Mouse (Mus musculus) layer of hippocampus, adult 2 months (tissue): ENCODE measurements at regions not wholly inside any gene's neighbourhood (a gene's known extent, or its start where the extent isn't known, plus 50 kb on each side); places are given as distances from the start of the nearest gene placed in this dataset.
A peak's percentile ranks its signal among the peaks of the same experiment; 100 is the strongest.

Source experiments
- DNase-seq, 2 experiments: peaks; one replicate each; pipeline ENCODE4 v3.0.0; 2022; ENCODE audit warnings: low spot score in 2 of 2
- H3K27ac ChIP-seq: fragments of 200-600 bp; 2 replicates; pipeline ENCODE4 v1.8.1; 2022
- H3K4me3 ChIP-seq: fragments of 200-600 bp; 2 replicates; pipeline ENCODE4 v1.8.1; 2022; ENCODE audit warnings: mild to moderate bottlenecking
- CTCF ChIP-seq: fragments of 200-600 bp; conservative IDR thresholded peaks from 2 replicates; pipeline ENCODE4 v1.8.1; 2022; ENCODE audit warnings: antibody characterized with exemption, mild to moderate bottlenecking, moderate library complexity

DNA sequence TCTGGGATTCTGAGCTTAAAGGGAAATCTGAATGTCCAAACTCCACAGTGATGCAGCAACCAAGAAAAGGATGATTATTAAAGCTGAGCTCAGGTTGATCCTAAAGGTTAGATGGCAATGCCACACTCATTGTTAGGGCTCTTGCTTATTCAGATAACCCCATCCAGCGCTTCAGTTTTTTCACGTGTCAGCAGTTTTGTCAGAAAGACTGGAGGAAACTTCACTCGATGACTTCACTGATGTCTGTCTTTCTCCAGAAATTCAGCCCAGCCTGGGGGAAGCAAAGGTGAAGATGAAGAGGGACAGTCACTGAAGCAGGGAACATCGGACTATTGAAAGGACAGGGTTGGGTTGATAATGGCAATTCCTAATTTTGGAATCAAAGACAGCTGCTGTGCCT is 91.4 kb downstream of the Ccdc71l start:
- Histone ChIP-seq H3K27ac (no peak overlapping the region), H3K4me3 (no peak overlapping the region)
- DNase-seq = no peak
- no peak for TF ChIP-seq CTCF

- Histone ChIP-seq H3K27ac (no peak overlapping the region), H3K4me3 (no peak overlapping the region)
- no peak for TF ChIP-seq CTCF
- no peak for DNase-seq
Observed at GRCm38 (mm10) chr12:32479451-32479850, 100.9 kb downstream of the Ccdc71l start.

GRCm38 (mm10) chr12:32480268-32480667 is 101.8 kb downstream of the Ccdc71l start:
- no peak for TF ChIP-seq CTCF
- Histone ChIP-seq H3K27ac (no peak overlapping the region), H3K4me3 (no peak overlapping the region)
- no peak for DNase-seq

DNA sequence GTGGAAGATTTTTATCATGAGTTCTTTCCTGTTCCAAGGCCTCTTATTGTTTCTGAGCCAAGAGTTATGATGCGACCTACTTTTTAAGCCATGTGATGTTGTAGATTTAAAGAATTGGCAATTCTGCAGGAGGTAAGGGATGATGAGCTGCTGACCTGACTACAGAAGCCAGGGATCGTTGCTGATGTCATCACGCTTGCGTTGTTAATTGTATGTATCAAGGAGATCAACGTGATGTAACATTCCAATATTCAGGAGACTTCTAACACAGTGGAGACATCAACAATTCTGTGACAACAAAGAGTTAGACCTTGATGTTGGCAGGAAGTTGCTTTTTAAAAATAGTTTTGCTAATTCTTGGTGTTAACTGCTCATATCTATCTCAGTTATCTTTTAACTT is 102.5 kb downstream of the Ccdc71l start:
- TF ChIP-seq CTCF = no peak
- no peak overlapping the region for H3K4me3 ChIP-seq

GRCm38 (mm10) chr12:32482343-32482742 is 103.8 kb downstream of the Ccdc71l start:
- H3K27ac ChIP-seq = no peak overlapping the region
- no peak for TF ChIP-seq CTCF
- no peak overlapping the region for H3K4me3 ChIP-seq
- no peak for DNase-seq

More for the DNA sequence above, 102.5 kb downstream of the Ccdc71l start:
- no peak overlapping the region for H3K27ac ChIP-seq
- no peak for DNase-seq

GRCm38 (mm10) chr12:32482777-32483176 is 104.3 kb downstream of the Ccdc71l start:
- TF ChIP-seq CTCF = no peak
- DNase-seq = no peak
- Histone ChIP-seq H3K4me3 (no peak overlapping the region), H3K27ac (no peak overlapping the region)

DNA sequence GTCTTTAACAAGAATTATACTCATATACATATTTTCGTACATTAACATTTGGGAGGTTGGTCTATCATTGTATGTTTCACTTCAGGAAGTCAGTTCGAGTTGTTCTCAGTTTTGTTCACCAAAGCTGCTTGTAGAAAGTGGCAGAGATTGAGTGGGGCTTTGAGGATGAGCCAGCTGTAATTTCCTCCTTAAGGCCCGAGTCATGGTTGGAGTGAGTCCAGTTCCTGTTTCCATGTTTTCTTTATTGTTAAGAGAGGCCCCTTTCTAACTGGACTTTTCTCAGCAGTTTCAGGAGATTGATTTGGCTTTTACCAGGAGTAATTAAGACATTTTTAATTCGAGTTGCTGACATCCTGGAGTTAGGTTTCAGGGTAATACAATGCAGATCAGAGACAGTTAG is 107.7 kb downstream of the Ccdc71l start:
- Histone ChIP-seq H3K27ac (no peak overlapping the region), H3K4me3 (no peak overlapping the region)
- no peak for DNase-seq
- no peak for TF ChIP-seq CTCF

- Histone ChIP-seq H3K4me3 (no peak overlapping the region), H3K27ac (no peak overlapping the region)
- no peak for DNase-seq
- no peak for TF ChIP-seq CTCF
Observed at GRCm38 (mm10) chr12:32486729-32487128, 108.2 kb downstream of the Ccdc71l start.

- no peak for DNase-seq
- Histone ChIP-seq H3K27ac (no peak overlapping the region), H3K4me3 (no peak overlapping the region)
- TF ChIP-seq CTCF = no peak
Observed at GRCm38 (mm10) chr12:32487883-32488577, 109.5 kb downstream of the Ccdc71l start.

DNA sequence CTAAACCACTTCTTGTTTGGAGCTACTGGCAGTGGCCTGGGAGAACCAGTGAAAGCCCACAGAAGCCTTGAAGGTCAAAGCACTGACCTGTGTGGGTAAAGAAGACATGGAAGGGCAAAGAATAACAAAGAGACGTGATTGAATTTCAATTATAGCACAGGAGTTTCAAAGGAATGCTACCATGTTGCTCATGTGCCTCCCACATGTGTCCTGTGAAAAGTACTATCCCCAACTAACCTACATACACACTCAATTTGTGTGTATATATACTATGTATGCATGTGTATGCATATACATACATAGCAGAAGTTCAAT is 110.0 kb downstream of the Ccdc71l start:
- H3K4me3 ChIP-seq = no peak overlapping the region
- no peak for TF ChIP-seq CTCF
- DNase-seq = no peak
- no peak overlapping the region for H3K27ac ChIP-seq

DNA sequence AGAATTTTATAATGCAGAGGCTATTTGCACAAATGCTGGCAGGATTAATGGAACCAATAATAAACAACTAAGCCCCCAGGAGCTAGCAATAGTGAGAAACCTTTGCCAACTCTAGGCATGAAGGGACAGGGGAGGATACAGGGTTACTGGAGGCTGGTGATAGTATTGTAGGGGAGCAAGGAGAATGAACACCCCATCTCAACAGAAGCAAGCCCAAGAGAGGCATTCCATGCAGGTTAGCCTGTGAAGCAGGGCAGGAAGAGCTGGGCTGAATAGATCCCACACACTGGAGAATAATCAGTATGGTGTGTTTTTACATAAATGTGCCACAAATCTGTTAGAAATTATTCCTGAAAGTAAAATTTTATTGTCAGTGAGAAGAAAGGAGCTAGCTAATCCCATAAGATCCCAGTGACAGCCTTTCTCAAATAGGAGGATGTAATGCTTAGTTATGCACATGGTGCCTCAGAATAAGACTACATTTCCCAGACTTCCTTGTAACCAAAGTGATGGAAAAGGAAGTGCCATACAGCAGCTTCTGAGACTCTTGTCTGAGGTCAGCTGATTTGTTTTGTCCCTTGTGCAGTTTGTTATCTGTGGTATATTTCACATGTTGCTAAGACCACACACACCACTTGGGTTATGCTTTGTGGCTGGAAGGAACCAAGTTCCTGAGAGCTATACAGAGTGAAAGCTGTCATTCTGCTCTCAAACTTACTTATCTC is 111.1 kb downstream of the Ccdc71l start:
- no peak for DNase-seq
- TF ChIP-seq CTCF = no peak
- no peak overlapping the region for H3K4me3 ChIP-seq
- H3K27ac ChIP-seq = peak overlapping the region; percentile 37; the same call in 1 of the 2 replicates

GRCm38 (mm10) chr12:32504196-32504595 is 125.7 kb downstream of the Ccdc71l start:
- peak in 1 of 2 experiments; percentile 46 for DNase-seq

DNA sequence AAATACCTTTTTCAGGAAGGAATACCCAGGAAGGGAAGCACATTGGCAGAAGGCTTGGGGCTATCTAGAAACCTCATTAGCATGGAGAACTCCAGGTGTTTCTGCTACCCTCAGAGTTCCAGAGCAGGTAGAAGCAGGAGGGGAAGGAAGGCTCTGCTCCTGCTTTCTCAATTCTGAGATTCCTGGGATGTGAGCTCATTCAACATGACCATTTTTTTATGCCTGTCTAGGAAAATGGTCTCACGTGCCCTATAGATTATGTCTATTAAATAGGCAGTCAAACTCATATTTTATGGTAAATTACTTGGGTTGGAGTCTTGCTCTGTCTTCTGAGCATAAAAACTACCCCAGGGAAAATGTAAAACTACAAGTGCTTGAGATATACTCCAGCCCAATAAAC is 130.2 kb downstream of the Ccdc71l start:
- TF ChIP-seq CTCF = no peak
- DNase-seq = no peak
- Histone ChIP-seq H3K27ac (no peak overlapping the region), H3K4me3 (no peak overlapping the region)

More at GRCm38 (mm10) chr12:32504196-32504595, 125.7 kb downstream of the Ccdc71l start:
- no peak overlapping the region for H3K4me3 ChIP-seq
- TF ChIP-seq CTCF = no peak
- peak overlapping the region; percentile 62 for H3K27ac ChIP-seq

- Histone ChIP-seq H3K4me3 (no peak overlapping the region), H3K27ac (peak overlapping the region; percentile 15; the same call in 1 of the 2 replicates)
- TF ChIP-seq CTCF = no peak
- peak in 1 of 2 experiments; percentile 37 for DNase-seq
Observed at GRCm38 (mm10) chr12:32525586-32525985, 147.1 kb downstream of the Ccdc71l start.
